Mouse (Mus musculus) T-helper 17 cell (primary cell): ENCODE data around the gene Trim16.

Source experiments
- in situ Hi-C, 2 experiments: fragments of 300-600 bp; cut with MboI, MseI; formaldehyde crosslinking; loops; 1 replicate in 1 of 2; 2 replicates in 1 of 2; pipeline ENCODE4 v1.15.1; 2025; ENCODE audit warnings: high pct_unique_total_duplicates in 2 of 2

Gene Trim16

DNA sequence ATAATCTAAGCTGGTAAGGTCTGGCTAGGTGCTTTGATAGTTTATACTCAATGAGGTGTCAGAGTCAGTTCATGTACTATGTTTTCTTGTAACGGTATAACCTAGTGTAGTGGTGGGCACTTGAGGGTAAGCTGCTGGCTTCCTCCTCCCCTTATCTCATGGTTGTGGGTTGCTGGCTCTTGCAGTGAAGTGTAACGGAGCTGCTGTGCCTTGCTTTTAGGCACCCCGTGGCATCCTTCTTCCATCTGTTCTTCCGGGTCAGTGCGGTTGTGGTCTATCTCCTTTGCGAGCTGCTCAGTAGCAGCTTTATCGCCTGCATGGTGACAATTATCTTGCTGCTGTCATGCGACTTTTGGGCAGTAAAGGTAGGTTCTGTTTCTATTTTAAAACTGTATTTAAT is 63.4 kb downstream of the Trim16 start:
- in situ Hi-C loops: loop anchor here in 1 of 2 experiments (10.0 kb wide), 1 partner anchor 1161 kb away; no protein-coding TSS in a partner anchor

DNA sequence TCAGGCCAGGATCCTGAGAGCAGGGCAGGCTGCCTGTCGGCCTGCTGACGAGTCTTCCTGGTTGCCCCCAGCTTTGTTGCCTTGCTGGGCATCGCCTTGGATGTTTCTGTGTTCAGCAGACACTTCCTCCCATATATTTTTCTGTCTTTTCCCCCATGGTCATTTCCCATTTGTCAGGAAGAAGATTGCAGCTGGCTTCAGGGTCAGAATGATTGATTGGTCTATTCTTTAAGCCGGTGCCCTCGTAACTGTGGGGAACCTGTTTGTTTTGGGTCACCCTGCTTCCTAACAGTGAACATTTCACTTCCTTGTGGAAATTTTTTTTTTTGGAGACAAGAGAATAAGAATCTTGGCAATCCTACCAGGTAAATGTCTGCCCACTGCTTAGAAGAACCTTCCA is 65.3 kb downstream of the Trim16 start:
- in situ Hi-C loops: loop anchor here in 1 of 2 experiments (10.0 kb wide), 1 partner anchor 1159 kb away; no protein-coding TSS in a partner anchor

DNA sequence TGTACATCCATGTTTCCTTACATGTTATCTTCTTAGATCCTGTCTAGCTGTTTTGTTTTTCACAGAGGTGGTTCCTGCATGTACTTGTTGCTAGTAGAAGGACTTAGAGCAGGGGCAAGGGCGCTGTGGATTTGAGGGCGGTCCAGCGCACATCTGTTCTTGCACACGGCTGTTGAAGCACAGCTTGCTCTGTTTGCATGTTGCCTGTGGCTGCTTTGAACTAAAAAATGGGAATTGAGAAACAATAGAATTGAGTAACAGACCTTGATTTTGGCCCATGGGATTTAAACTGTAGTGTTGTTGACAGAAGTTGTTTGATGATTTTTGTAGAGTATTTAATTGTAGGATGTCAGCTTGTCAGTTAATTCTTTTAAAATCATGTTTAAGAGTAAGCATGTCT is 70.8 kb downstream of the Trim16 start:
- in situ Hi-C loops: no loop called here

DNA sequence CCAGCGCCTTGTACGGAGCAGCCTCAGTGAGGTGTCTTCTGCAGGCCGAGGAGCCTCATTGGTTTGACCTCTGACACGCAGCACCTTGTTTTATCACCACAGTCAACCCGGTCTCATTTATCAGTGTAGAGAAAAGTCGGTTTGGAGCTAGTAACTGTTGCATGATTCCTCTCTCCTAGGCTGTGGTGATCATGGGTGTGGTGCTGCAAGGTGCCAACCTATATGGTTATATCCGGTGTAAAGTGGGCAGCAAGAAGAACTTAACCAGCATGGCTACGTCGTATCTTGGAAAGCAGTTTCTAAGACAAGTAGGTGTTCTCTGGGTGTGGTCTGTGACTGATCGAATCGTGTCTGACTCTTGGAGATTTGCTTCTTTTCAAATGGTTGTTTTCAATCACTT is 71.7 kb downstream of the Trim16 start:
- in situ Hi-C loops: no loop called here
